Mouse (Mus musculus) small intestine, adult 2 months (tissue): ENCODE data around the gene Myom3.

Source experiments
- CTCF ChIP-seq: fragments of 200-500 bp; IDR thresholded peaks from 2 replicates; pipeline ENCODE4 v1.5.1; 2012; ENCODE audit warnings: low read depth, mild to moderate bottlenecking, control low read depth, inconsistent platforms, low read length, moderate library complexity, mixed read lengths; ENCODE audit not compliant: insufficient replicate concordance, insufficient read length; ENCODE audit errors: extremely low read depth
- POLR2A ChIP-seq: fragments of 200-500 bp; IDR thresholded peaks from 2 replicates; pipeline ENCODE4 v1.6.1; 2012; ENCODE audit warnings: low read depth, mild to moderate bottlenecking, control low read depth, inconsistent platforms, low read length, moderate library complexity

DNA sequence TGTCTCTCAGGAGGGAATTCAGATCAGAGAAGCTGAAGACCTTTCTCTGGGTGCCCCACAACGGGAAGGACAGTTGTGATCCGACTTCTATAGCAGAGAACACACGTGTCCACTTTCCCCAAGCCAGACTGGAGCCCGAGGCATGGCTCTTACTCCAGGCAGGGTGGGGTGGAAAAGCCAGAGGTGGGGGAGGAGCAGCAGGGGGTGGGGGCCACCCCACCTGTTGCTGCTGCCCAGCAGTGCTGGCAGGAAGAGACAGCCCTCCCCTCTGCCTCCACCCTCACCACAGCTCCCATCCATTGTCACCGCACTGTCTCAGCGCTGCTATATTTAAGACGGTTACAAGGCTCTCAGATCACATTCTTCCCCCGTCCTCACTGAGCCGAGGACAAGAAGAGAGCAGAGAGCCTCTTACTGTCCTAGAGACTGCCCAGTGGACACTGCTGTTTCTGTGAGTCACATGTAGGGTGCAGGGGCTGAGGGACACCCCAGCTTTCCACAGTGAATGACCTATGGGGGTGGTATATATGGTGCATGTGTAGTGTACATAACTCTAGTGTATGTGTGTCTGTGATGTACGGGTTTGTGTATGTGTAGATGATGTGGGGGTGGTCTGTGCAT lies at the start of gene Myom3:
- TF ChIP-seq CTCF (no peak), POLR2A (no peak)
